Mouse (Mus musculus) limb, embryonic 15.5 days (tissue): ENCODE results near the gene Wdr48. TPM values are rescaled to one million over a fixed set of nuclear protein-coding genes. Genes with fewer than 3 reads are reported as not detected.

ENCODE experiments used
- ATAC-seq: fragments of 200-750 bp; cut with Nextera tagmentation; 2 replicates; pipeline ENCODE4 v1.8.0; 2017; ENCODE audit warnings: low read depth, moderate TSS enrichment; ENCODE audit not compliant: insufficient number of reproducible peaks, low FRiP score, low TSS enrichment
- H3K27ac ChIP-seq: fragments of 300-500 bp; sonication (generic); 2 replicates; pipeline ENCODE4 v1.5.1; 2015; ENCODE audit warnings: moderate library complexity, mild to moderate bottlenecking, inconsistent platforms
- H3K27me3 ChIP-seq: fragments of 300-500 bp; sonication (generic); 2 replicates; pipeline ENCODE4 v1.6.1; 2015; ENCODE audit warnings: inconsistent platforms
- H3K36me3 ChIP-seq: fragments of 300-500 bp; sonication (generic); 2 replicates; pipeline ENCODE4 v1.6.1; 2015; ENCODE audit warnings: inconsistent platforms
- H3K4me1 ChIP-seq: fragments of 300-500 bp; sonication (generic); 2 replicates; pipeline ENCODE4 v1.6.1; 2015; ENCODE audit warnings: inconsistent platforms
- H3K4me2 ChIP-seq: fragments of 300-500 bp; sonication (generic); 2 replicates; pipeline ENCODE4 v1.6.1; 2015; ENCODE audit warnings: mild to moderate bottlenecking, inconsistent platforms
- H3K4me3 ChIP-seq: fragments of 300-500 bp; sonication (generic); 2 replicates; pipeline ENCODE4 v1.5.1; 2015; ENCODE audit warnings: mild to moderate bottlenecking, inconsistent platforms
- H3K9ac ChIP-seq: fragments of 300-500 bp; sonication (generic); 2 replicates; pipeline ENCODE4 v1.6.1; 2015; ENCODE audit warnings: inconsistent platforms
- H3K9me3 ChIP-seq: fragments of 300-500 bp; sonication (generic); 2 replicates; pipeline ENCODE4 v1.6.1; 2016; ENCODE audit warnings: inconsistent platforms
- WGBS: fragments of 180-500 bp; shearing (Covaris S2); methylation state at CpG from one replicate; pipeline ENCODE4 v1.1.7; 2015; 5-methylcytosine and 5-hydroxymethylcytosine counted together
- polyA plus RNA-seq: library from polyadenylated mRNA; unstranded; fragments of >200 nt; fragmentation: Nextera tagmentation; extraction: Ambion mirVana; gene quantifications from 2 replicates; pipeline ENCODE4 v1.2.1, GENCODE M21; 2015

Wdr48 gene
- polyA plus RNA-seq, 1 experiment from 2014 or later, result 48.5 TPM

DNA sequence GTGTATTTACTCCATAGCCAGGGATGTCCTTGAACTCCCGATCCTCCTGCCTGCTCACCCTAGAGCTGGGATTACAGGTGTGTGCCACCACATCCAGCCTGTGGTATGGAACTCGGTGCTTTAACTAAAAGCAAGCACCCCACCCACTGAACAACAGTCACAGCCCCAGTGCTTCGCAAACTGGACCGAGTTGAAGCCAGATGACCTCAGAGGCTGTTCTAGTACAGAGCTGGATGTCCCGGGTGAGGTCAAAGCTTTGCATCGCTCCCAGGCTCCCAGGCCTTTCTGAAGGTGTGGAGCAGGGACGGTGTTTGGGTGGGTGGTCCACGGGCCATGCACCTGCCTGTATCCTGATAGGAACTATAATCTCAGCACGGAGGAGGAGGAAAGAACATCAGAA lies 56.7 kb downstream of the Wdr48 start:
- Histone ChIP-seq H3K4me3 (no peak overlapping the region), H3K27me3 (no peaks in the 10 kb centered on the region), H3K4me1 (peaks cover 5% of the 10 kb centered on the region; the same call in 1 of the 2 replicates), H3K9ac (no peak overlapping the region), H3K27ac (no peak overlapping the region), H3K9me3 (no peaks in the 10 kb centered on the region), H3K36me3 (no peaks in the 10 kb centered on the region), H3K4me2 (no peak overlapping the region)
- no peak for ATAC-seq
- WGBS, result 82% methylated on average over 9 of the region's 9 CpGs

DNA sequence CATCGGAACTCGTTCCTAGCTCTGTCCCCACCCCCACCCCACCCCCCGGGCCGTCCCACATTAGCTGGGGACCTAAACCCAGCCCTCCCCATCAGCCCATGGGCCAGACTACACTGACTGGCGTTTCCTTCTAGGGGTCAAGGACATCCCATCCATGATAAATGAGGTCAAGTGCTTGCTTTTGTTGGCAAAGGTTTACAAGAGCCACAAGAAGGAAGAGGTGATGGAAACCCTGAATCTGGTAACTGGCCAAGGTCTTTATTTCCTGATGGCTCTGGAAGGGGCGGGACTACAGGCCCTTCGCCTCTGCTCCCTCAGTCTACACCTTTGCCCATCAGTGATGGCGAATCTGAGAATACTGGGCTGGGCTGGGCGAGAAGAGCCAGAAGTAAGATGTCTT lies 64.2 kb downstream of the Wdr48 start:
- Histone ChIP-seq H3K27ac (no peak overlapping the region), H3K9ac (no peak overlapping the region), H3K4me3 (no peak overlapping the region), H3K36me3 (no peaks in the 10 kb centered on the region), H3K4me1 (peaks cover 15% of the 10 kb centered on the region), H3K4me2 (no peak overlapping the region), H3K27me3 (no peaks in the 10 kb centered on the region), H3K9me3 (no peaks in the 10 kb centered on the region)
- no peak for ATAC-seq
- WGBS, result 65% methylated on average over 9 of the region's 9 CpGs

DNA sequence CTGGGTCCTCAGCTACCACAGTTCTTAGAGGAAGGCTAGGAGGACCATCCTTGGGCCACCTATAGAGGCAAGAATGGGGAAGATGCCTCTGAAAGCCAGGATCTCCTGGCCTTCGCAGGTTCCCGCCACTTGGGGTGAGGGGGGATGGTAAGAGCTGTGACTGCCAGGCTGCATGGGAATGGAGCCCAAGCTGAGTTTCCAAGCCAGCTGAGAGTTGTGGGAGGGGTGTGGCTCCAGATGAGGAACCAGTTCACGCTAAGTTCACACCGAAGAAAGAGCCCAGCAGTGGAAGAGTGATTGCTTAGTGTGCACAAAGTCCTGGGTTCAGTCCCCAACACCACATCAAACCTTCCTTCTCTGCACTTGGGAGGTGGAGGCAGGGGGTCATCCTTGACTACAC lies 67.5 kb downstream of the Wdr48 start:
- ATAC-seq, result no peak
- 45% methylated on average over 4 of the region's 4 CpGs for WGBS

DNA sequence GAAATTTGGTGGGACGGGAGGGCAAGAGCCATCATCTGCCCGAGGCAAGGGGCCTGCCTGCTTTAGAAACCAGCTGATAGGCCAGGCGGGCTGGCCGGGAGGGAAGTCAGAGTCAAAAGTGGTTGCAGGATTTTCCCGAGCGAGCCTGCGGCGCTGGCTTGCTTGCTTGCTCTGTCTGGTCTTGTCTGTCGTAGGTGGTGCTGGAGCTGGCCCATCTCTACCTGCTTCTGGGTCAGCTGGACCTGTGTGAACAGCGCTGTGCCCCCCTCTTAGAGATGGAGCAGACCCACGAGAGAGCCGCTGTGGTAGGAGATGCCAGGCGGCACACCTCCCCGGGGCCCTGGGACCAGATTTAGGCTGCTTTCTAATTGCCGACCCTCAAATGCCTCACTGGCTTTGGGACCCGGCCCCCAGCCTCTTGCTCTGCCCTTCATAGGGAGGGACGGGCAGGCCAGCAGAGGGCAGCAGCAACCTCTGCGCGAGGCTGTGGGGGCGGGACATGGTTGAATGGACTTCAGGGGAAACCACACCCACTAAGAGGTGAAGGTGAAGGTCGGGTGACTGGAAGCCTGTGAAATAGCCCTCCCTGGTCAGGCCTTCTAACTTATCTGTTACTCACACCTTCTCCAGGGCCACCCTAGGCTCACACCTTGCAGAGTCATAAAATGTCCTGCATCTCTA lies 68.4 kb downstream of the Wdr48 start:
- no peak for ATAC-seq
- Histone ChIP-seq H3K36me3 (no peaks in the 10 kb centered on the region), H3K9ac (peak overlapping the region; percentile 10; the same call in 1 of the 2 replicates), H3K27ac (no peak overlapping the region), H3K4me3 (peak overlapping the region; percentile 9; the same call in 1 of the 2 replicates), H3K4me2 (0 out of 2 replicates have a peak overlapping the region, but pooled peaks have one; percentile 24), H3K9me3 (no peaks in the 10 kb centered on the region), H3K4me1 (peaks cover 15% of the 10 kb centered on the region), H3K27me3 (no peaks in the 10 kb centered on the region)
- WGBS, result 16% methylated on average over 21 of the region's 21 CpGs

More for the DNA sequence above, 67.5 kb downstream of the Wdr48 start:
- Histone ChIP-seq H3K9me3 (no peaks in the 10 kb centered on the region), H3K9ac (no peak overlapping the region), H3K27me3 (no peaks in the 10 kb centered on the region), H3K4me2 (no peak overlapping the region), H3K27ac (no peak overlapping the region), H3K4me3 (no peak overlapping the region), H3K36me3 (no peaks in the 10 kb centered on the region), H3K4me1 (peaks cover 15% of the 10 kb centered on the region)

DNA sequence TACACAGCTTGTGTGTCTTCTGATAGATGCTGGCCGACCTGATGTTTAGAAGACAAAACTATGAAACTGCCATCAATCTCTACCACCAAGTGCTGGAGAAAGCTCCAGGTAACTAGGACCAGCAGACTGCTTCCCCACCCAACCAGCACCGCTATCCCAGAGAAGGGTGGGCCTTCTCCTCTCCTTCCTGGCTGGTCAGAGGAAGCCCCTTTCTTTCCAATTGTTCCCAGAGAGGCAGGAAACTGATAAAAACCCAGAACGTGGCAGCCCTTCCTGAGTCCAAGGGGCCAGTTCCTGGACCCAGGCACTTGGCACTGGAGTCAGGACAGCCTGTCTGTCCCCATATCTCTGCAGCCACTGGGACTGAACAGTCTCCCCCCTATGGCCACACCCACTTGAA lies 69.5 kb downstream of the Wdr48 start:
- no peaks in the 10 kb centered on the region for H3K36me3 ChIP-seq
- no peak overlapping the region for H3K9ac ChIP-seq
- ATAC-seq, result no peak
- no peak overlapping the region for H3K4me3 ChIP-seq
- no peak overlapping the region for H3K4me2 ChIP-seq
- peaks cover 15% of the 10 kb centered on the region for H3K4me1 ChIP-seq
- H3K27me3 ChIP-seq, result no peaks in the 10 kb centered on the region
- H3K27ac ChIP-seq, result no peak overlapping the region
- 77% methylated on average over 3 of the region's 3 CpGs for WGBS
- H3K9me3 ChIP-seq, result no peaks in the 10 kb centered on the region

DNA sequence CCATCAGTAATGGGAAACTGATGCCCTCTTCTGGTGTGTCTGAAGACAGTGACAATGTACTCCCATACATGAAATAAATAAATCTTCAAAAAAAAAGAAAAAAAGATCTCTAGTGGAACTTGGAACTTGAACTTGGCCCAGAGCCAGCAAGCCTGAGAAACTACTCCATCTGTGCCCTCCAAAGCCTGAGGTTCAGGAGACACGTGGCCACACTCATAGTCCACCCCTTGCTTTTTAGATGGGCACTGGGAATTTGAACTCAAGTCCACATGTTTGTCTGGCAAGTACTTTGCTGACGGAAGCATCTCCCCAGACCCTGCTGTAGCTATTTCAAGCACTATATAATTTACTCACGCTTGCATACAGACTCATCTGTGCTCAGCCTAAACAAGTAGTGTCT lies 70.5 kb downstream of the Wdr48 start:
- no peak overlapping the region for H3K27ac ChIP-seq
- no peaks in the 10 kb centered on the region for H3K27me3 ChIP-seq
- H3K9ac ChIP-seq, result no peak overlapping the region
- no peak overlapping the region for H3K4me2 ChIP-seq
- no peaks in the 10 kb centered on the region for H3K36me3 ChIP-seq
- no peak for ATAC-seq
- no peak overlapping the region for H3K4me3 ChIP-seq
- H3K9me3 ChIP-seq, result no peaks in the 10 kb centered on the region
- WGBS, result 62% methylated on average over 3 of the region's 3 CpGs
- H3K4me1 ChIP-seq, result peaks cover 19% of the 10 kb centered on the region

DNA sequence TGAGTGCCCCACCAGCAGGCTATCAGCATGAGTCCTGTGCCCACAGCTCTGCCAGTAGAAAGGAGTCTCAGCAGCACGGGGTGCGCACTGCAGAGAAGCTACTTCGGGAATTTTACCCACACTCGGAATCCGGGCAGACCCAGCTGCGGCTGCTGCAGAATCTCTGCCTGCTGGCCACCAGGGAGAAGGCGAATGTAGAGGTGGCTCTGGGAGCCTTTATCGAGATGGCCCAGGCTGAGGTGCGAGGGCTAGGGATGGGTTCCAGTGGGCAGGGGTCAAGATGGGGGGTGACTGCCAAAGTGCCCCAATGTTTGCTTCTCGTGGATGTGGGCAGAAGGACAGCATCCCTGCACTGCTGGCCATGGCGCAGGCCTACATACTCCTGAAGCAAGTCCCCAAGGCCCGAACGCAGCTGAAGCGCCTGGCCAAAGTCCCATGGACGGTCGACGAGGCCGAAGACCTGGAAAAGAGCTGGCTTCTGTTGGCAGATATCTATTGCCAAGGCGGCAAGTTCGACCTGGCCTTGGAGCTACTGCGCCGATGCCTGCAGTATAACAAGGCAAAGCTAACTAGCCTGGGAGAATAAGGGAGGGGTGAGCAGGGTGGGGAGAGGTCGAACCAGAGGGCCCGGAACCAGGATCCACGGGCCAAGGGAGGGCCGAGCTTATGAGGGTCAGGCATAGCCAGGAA lies 71.7 kb downstream of the Wdr48 start:
- H3K36me3 ChIP-seq, result no peaks in the 10 kb centered on the region
- no peak overlapping the region for H3K9ac ChIP-seq
- H3K9me3 ChIP-seq, result no peaks in the 10 kb centered on the region
- WGBS, result 88% methylated on average over 26 of the region's 26 CpGs
- no peak overlapping the region for H3K4me2 ChIP-seq
- H3K4me1 ChIP-seq, result peaks cover 31% of the 10 kb centered on the region
- no peaks in the 10 kb centered on the region for H3K27me3 ChIP-seq
- ATAC-seq, result no peak
- no peak overlapping the region for H3K4me3 ChIP-seq
- no peak overlapping the region for H3K27ac ChIP-seq

DNA sequence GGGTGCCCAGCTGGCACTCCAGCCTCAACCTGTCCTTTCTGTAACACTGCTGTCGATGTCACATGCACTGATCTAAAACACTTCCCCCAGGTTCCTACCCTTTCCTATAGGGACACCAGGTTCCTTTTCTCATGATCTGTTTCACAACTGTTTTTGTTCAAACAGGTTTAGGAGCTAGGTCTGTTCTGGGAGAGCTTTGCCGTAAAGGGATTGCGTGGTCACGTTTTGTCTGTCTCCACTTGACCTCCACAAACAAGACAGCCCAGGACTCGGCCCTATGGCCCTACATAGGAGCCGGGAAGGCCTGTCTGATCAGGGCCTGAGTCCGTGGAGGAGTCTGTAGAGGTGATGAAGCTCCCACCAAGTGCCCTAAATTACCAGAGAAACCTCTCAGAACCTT lies 75.1 kb downstream of the Wdr48 start:
- Histone ChIP-seq H3K9me3 (no peaks in the 10 kb centered on the region), H3K4me1 (peaks cover 20% of the 10 kb centered on the region), H3K4me2 (no peak overlapping the region), H3K27ac (peak overlapping the region; percentile 77; the same call in 1 of the 2 replicates), H3K9ac (no peak overlapping the region), H3K27me3 (no peaks in the 10 kb centered on the region), H3K36me3 (peaks cover 27% of the 10 kb centered on the region), H3K4me3 (no peak overlapping the region)
- ATAC-seq, result no peak
- 75% methylated on average over 7 of the region's 7 CpGs for WGBS

DNA sequence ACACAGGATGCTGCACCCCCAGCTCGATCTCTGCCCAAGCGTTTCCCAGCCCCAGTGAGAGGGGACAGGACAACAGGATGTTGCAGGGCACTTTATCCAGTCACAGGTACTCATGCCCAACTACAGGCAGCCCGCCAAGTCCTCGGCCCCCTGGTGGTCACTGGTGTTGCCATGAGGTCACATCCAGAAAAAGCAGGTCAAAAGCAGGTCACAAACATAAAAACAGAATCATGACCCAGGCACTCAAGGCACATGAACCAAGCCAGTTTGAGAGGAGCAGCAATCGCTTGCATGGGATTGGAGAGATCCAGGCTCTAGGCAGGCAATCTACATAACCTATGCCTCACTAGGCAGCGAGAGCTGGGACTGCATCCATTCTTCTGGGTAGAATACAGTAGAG lies 75.5 kb downstream of the Wdr48 start:
- WGBS, result 44% methylated on average over 6 of the region's 6 CpGs
- Histone ChIP-seq H3K9ac (no peak overlapping the region), H3K4me1 (peaks cover 20% of the 10 kb centered on the region), H3K4me3 (no peak overlapping the region), H3K4me2 (no peak overlapping the region), H3K27ac (peak overlapping the region; percentile 77), H3K27me3 (no peaks in the 10 kb centered on the region), H3K36me3 (peaks cover 31% of the 10 kb centered on the region), H3K9me3 (no peaks in the 10 kb centered on the region)
- ATAC-seq, result no peak

DNA sequence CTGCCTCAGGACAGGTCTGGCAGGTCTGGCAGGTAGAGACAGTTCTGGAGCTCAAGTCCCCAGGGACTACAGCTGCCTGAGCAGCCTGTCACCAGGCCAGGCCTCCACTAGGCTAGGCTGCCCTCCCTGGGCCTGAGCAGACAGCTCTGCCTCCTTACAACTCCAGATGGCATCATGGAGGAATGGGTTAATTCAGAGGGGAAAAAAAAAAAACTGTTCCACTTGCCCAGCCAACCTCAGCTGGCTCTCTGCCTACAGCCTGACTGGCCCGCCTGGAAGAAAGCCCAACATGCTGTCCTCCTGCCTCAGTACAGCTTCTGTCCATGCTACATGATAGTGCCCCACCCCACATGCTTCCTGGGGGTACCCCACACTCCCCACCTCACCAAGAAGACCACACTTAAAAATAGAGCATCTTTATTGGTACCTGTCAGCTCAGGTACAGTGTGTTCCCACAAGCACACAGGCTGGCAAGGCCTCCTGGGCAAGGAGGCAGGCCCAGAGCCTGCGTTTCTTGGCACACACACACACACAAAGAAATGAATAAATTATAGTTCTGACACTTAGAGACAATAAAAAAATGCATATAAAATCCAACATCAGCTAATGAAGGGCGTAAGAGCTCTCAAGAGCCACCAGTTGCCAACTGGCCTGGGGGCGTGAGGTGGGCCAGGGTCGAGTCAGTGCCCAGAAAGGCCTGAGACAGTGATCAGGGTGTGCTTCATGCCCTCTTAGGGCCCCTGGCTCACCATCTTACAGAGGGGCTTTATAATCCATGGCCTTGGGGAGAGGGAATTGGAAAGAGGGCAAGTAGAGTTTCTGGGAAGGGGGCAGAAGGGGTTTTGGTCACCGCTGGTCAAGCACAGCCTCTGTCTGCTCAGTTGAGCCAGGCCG lies 76.3 kb downstream of the Wdr48 start:
- no peak overlapping the region for H3K4me3 ChIP-seq
- no peak overlapping the region for H3K4me2 ChIP-seq
- H3K4me1 ChIP-seq, result peaks cover 20% of the 10 kb centered on the region
- peak overlapping the region; percentile 77 for H3K27ac ChIP-seq
- no peak for ATAC-seq
- no peaks in the 10 kb centered on the region for H3K27me3 ChIP-seq
- H3K36me3 ChIP-seq, result peaks cover 32% of the 10 kb centered on the region
- 57% methylated on average over 7 of the region's 7 CpGs for WGBS
- H3K9ac ChIP-seq, result no peak overlapping the region
- H3K9me3 ChIP-seq, result no peaks in the 10 kb centered on the region

DNA sequence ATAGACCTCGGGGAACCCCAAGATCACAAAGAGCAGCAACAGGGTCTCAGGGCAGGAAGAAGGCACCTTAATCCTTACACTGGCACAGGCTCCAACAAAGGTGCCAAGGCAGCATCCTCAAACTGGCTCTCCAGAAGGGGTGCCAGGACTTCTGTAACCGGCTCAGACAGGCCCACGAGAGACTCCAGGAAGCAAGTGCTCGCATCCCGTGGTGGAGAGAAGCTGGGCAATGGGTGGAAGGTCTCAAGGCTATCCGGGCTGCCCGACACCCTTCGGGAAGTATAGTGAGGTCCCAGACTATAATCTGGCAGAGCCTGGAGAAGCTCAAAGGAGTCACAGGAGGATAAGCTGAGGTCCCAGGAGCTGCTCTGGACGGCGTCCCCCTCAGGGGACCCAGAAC lies 77.5 kb downstream of the Wdr48 start:
- peaks cover 32% of the 10 kb centered on the region for H3K36me3 ChIP-seq
- H3K27ac ChIP-seq, result no peak overlapping the region
- 93% methylated on average over 10 of the region's 10 CpGs for WGBS
- ATAC-seq, result no peak
- peaks cover 28% of the 10 kb centered on the region for H3K4me1 ChIP-seq
- H3K9ac ChIP-seq, result no peak overlapping the region
- no peaks in the 10 kb centered on the region for H3K9me3 ChIP-seq
- H3K27me3 ChIP-seq, result no peaks in the 10 kb centered on the region
- H3K4me3 ChIP-seq, result no peak overlapping the region
- no peak overlapping the region for H3K4me2 ChIP-seq

DNA sequence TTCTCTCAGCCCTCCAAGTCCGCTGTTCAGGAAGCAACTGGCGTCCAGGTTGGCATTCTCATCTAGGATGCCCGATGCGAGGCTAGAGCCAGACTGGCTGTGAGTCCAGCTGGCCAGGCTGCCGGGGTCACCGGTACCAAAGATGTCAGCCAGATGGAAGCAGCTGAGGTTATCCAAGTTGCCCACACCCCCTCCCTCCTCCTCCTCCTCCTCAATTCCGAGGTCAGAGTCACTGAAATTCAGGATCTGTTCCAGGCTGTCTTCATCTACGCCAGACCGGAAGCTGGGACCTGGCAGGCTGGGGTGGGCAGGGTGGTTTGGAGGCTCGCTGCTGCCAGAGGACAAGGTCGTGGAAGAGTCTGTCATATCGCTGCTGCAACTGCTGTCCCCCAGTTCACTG lies 77.9 kb downstream of the Wdr48 start:
- 83% methylated on average over 12 of the region's 12 CpGs for WGBS

More for the DNA sequence above, 77.9 kb downstream of the Wdr48 start:
- H3K4me1 ChIP-seq, result peaks cover 32% of the 10 kb centered on the region
- no peak for ATAC-seq
- no peaks in the 10 kb centered on the region for H3K9me3 ChIP-seq
- H3K9ac ChIP-seq, result no peak overlapping the region
- no peaks in the 10 kb centered on the region for H3K27me3 ChIP-seq
- no peak overlapping the region for H3K27ac ChIP-seq
- no peak overlapping the region for H3K4me2 ChIP-seq
- peaks cover 32% of the 10 kb centered on the region for H3K36me3 ChIP-seq
- H3K4me3 ChIP-seq, result no peak overlapping the region
